Mouse (Mus musculus): Measurements from ENCODE around the gene Tnfaip8l1.
A peak's percentile ranks its signal among the peaks of the same experiment; 100 is the strongest.

The Tnfaip8l1 gene

DNA sequence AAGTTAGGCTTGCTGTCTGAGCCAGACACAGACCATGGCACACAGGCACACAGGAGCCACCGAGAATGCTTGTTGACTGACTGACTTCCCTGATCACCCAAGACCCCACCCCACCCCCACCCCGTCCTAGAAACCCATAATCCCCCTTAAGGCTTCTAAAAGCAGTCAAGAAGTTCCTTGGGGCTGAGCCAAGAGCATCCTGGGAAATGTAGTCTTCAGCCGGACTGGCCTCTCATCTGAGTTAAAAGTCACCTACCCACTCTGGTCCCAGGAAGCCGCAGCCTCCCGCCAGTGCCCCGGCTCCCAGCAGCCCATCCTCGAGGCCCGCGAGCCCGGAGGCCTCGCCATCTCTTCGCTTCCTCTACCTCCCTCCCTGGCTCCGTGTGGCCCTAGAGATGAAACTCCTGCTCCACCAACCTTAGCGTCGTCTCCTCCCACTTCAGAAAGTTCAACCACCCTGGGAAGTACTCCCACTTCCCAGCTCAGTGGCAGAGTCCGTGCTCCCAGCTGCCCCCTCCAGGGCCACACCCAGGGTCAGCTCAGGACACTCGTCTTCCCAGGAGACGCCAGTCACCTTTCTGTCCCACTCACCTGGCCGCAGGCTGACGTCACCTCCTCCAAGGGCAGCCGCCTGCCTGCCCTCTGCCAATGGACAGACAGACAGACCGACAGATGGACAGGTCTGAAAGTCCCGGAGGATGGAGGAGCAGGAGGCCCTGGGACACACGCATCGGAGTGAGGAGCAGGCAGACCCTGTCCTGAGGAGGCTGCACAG is 24.3 kb upstream of the Tnfaip8l1 start:
- DNase-seq (ENCODE audit: low spot score in 2 of 2): no peak

DNA sequence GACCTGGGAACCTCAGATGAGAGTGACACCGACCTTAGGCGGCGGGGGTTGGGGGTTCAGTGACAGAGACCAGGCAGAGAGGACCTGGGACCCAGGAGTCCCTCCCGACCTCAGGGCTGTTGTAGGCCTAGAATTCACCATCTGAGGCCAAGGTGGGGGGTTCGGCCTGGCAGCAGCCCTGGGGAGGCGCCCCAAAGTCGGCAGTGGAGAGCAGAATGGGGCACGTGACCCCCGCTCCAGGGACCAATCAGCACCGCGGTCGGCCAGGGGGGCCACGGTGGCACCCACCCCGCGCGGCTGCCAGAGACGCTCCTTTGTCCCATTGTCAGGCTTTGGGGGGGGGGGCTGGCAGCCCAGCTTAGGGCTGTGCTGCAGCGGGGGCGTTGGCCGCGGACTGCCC is 22.9 kb upstream of the Tnfaip8l1 start:
- DNase-seq (ENCODE audit: low spot score in 2 of 2): no peak

DNA sequence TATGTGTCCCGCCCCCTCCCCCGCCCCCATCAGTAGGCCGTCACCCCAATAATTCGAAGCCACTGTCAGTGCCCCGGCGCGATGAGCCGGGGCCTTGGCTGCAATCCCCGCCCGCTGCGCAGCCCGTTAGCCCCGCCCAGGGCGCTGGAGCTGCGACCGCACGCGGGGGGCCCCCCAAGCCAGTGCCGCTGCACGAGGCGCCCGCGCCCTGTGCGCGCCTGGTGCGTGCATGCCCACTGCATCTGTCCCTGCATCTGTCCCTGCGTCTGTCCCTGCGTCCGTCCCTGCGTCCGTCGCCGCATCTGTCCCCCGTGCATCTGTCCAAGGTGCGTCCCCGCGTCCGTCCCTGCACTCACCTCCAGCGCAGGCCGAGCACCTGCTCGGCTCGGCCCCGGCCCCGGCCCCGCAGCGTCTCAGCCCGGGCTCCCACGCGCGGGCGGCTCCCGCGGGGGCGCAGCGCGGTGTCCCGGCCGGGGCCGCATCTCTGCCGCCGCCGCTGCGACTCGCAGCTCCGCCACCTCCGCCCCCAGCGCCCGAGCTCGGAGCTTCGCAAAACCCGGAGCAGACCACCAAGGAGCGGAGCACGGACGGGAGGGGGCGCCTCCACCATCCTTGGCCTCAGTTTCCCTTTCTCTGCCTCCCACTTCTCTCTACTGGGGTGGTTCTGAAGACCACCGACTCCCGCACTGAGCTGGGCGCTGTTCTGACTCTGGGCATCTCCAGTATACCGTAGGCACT is 22.2 kb upstream of the Tnfaip8l1 start, which contains the start of gene Sema6b:
Sema6b (minus strand) TSS at position 486 of the 738 bp plus-strand sequence.
- DNase-seq (ENCODE audit: low spot score in 2 of 2): peak; percentile 83 to 85

DNA sequence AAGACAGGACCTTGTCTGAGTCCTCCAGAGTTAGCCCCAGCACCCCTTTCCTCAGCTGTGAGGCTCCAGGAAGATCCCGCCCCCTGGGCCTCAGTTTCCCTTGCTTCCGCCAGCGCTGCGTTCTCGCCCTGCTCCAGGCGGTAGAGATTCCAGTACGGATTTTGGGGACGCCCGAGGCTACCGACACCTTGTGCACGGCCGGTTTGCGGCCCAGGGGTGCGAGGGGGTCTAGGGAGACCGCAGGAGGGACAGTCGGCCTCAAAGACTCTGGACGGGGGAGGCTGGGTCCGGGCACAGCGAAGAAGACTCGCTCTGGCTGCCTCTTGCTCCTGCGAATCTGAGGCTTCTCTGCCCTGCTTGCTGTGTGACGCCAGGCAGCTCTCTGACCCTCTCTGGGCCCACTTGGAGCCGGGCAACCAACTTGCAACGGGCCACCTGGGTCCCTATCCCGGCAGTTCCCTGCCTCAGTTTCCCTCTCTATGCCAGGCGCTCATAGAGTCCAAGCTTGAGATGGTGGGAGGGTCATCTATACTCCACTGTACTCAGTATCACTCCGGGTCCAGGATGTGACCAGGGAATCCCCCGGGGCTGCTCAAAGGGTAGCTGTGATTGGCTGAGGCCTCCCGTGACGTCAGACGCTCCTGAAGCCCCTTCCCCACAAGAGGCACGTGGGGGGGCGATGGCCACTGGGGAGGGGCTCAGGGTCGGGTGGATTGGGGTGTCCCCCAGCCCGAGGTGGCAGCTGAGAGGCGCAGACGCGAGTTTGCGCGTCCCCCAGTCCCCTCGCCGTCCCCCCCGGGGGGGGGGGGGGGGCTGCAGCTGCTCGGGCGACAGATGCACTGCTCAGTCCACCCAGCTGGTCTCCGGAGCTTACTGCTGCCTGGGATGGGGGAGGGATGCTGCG is 20.3 kb upstream of the Tnfaip8l1 start:
- DNase-seq (ENCODE audit: low spot score in 2 of 2): peak; percentile 74 to 76

DNA sequence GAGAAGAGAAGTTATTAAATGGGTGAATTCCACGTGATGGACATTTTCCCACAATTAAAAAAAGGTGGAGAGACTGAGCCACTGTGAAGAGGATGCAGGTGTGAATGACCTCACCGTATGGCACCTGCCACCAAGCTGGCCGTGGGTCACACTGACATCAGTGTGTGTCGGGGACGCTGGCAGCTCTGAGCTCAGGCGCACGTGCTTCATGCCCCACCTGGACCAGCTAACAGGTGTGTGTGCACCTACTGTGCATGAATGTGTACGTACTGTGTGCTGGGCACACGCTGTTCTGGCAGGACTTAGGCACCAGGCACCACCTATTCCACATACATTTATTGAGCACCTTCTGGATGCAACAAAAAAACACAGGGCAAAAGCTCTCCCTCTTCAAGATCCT is 17.7 kb upstream of the Tnfaip8l1 start:
- no peak for DNase-seq (ENCODE audit: low spot score in 2 of 2)

DNA sequence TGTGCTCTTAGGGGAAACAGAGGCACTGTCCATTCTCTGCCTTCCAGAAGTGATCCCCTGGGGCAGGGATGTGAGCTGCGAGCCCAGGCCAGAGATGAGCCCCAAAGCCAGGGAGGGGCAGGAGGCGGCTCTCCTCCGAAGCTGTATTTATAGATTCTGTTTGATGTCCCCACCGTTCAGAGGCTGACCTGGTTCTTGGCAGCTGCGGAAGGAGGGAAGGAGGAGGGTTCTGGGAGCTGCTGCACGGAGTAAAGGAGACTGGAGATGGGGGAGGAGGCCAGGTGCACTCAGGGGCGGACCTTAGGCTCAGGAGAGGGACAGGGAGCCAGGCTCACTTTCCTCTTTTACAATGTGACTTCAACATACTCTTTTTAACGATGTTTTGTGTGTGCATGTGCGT is 16.1 kb upstream of the Tnfaip8l1 start:
- DNase-seq (ENCODE audit: low spot score in 2 of 2): no peak

DNA sequence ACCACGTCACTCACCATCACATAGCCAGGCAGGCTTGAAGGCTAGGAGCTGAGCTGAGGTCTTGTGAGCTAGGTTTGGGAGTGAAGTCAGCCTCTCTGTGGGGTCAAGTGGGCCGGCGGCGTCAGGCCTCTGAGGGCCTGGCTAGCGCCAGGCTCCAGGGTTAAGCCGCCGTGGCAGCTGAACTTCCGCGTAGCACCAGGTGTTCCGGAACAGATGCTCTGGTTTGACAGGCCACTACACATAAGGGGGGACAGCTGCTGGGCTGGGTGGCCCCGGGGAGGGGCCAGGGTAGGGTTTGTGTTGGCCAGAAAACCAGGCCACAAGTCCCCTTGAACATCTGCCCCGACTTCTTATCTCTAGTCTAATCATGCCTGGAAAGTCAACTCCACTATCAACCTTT is 14.9 kb upstream of the Tnfaip8l1 start:
- DNase-seq (ENCODE audit: low spot score in 2 of 2): no peak

DNA sequence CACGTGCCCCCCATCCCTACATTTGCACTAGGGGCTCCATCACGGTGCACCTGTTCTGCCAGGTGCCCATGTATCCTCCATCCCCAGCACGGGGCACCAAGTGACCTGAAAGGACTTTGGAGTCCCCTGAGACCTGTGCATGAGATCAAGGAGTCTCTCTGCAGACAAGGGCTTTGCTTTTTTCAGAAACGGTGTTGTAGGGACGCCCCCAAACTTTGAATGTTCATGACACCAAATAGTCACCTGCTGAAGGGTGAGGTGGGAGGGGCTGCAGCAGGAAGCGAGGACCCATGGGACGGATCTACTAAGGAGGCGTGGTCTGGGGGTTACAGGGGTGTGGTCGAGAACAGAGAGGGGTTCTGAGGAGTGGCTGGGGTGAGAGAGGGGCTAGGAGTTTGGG is 14.0 kb upstream of the Tnfaip8l1 start:
- no peak for DNase-seq (ENCODE audit: low spot score in 2 of 2)

DNA sequence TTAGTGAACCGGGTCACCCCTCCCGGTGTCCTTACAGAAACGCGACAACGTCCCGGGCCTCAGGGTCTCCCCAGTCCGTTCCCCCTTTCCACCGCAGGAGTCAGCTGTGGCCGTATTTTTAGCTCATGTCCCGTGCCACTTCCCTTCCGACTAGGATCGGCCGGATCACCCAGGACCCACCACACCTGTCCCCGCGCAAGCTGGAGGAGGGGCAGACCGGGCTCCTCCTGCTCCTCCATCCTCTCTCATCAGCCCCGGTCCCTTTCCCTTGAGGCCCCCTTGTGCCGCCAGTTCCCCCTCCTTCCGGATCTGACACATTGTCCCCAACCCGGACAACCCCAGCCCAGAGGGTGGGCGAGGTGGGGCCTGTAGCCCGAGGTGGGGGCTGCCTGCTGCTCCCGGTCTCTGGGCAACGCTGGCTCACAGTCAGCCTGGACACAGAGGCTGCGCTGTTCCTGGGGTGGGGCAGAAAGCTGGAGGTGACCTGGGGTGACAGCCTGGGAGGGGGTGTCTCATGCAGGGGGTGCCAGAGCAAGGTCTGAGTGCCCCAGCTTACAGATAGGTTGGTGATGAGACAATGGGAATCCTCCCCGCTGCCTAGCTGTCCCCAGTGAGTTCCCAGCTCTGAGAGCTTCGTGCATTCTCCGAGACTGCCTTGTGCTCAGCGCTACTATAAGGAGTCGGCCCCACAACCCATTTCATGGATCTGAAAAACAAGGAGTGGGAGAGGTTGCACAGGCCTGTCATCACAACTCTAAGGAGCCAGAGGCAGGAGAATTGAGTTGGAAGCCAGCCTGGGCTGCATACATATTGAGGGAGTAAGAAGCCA is 13.3 kb upstream of the Tnfaip8l1 start:
- no peak for DNase-seq (ENCODE audit: low spot score in 2 of 2)

DNA sequence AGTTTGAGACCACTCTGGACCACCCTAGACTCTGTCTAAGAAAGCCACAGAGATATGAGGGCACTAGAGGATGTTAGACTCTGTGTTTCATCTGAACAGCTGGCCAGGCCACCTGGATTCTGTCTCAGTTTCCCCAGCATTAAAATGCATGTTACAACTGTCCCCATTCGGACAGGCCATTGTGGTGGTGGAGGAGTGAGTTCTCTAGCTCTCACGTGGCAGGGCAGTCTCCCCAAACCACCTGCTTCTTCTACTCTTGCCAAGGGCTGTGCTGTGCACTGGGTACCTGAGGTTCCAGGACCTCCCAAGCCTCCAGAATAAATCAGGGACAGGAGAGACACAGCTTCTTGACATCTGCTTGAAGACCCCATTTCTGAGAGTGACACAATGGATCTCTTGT is 12.4 kb upstream of the Tnfaip8l1 start:
- DNase-seq (ENCODE audit: low spot score in 2 of 2): no peak

DNA sequence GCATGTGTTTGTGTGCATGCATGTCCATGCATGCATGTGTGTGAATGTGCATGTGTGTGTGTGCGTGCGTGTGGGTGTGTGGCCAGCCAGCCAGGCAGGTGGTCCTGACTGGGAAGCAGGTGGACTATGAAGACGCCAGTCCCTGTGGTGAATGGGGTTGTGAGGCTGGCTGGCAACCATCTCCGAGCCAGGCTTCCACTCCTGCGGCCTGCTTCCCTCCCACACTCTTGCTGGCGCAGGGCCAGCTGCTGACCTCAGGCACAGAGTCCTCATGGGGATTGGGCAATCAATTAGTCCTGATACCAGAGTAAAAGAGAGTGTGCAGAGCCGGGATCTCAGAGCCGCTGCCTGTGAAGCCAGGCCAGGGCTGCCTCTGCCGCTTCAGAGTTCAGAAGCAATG is 8.6 kb upstream of the Tnfaip8l1 start:
- no peak for DNase-seq (ENCODE audit: low spot score in 2 of 2)

DNA sequence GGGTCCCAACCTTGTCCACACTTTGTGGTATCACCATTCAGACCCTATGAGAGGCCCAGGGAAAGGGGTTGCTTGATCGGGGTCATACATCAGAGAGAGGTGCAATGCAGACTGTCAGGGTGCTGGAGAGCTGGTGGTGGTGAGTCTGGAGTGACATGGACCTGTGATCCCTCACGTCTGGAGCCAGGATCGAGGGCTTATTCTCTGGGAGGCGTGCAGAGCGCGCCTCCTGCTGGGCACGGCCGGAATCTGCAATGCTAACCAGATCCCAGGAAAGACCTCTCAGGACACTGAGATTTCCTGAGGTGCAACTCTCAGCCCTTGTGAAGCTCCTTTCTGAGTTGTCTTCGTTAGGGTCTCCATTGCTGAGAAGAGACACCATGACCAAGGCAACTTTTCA is 2.5 kb upstream of the Tnfaip8l1 start:
- DNase-seq (ENCODE audit: low spot score in 2 of 2): peak; percentile 53 to 63

DNA sequence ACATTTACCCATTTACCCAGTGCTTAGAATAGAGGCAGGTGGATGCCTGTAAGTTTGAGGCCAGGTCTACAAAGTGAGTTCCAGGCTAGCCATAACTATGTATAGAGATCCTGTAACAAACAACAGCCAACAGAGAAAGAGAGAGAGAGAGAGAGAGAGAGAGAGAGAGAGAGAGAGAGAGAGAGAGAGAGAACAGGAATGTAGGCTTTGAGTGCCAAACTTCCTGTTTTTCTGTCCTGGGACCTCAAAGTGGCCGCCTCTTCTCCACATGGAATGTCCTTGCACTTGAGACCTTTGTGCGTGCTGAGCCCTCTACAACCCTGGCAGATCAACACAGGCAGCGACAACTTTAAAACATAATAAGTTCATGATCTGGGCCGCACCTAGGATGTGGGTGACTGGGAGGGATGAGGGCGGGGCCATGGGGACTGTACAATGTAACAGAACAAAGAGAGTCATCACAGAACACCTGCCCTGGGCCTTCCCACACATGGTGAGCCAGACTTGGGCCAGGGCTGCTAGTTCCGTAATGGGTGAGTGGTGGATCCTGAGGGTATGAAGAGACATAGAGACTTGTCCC is 1.3 kb downstream of the Tnfaip8l1 start:
- DNase-seq (ENCODE audit: low spot score in 2 of 2): no peak

DNA sequence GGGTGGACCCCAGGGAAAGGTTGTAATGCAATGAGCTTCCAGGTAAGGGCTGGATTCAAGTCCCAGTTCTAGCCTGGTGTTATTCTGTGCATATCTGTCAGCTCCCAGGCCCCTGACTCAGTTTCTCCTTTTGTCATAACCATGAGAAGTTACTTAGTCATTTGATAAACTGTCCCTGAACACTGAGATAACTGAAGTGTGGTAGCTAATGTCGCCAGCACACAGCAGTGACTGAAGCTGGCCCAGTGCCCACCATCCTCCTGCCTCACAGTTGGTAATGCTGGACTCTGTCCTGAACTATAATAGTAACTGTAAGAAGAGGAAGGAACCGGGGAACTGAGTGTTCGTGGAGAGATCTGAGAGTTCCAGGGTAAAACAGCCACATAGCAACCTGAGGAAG is 2.2 kb downstream of the Tnfaip8l1 start:
- no peak for DNase-seq (ENCODE audit: low spot score in 2 of 2)

DNA sequence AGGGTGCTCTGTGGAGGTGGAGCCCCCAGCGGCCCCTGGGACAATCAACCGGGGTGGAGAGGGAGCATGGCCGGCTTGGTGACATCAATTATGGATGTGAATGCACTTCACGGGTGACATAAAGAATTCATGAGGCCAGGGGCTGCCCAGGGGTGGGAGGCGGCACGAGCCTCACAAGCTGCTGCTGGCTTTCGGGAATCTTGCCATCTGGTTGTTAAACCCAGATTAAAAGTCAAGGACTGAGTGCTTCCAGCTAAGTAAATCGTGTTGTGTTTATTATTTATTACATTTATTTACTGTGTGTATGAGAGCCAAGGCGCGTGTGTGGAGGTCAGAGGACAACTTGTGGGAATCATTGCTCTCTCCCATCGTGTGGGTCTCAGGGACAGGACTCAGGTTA is 3.4 kb downstream of the Tnfaip8l1 start:
- no peak for DNase-seq (ENCODE audit: low spot score in 2 of 2)

DNA sequence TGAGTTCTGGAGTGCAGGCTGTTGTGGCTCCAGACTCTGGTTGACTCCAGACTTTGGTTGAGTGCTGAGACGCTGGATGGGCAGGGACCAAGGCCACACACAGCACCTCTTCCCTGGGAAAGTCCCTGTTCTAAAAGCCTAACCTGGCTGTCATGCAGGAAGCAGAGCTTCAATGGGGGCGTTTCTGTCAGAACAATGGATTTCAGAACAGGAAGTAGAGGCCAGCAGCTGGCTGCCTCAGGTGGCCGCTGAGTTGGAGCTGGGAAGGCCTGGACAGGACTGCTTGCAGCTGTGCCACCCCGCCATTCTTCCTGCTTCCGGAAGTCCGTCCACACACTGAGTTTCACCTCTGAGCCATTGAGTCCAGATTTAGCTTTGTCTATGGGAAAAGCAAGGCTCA is 7.6 kb downstream of the Tnfaip8l1 start:
- no peak for DNase-seq (ENCODE audit: low spot score in 2 of 2)

DNA sequence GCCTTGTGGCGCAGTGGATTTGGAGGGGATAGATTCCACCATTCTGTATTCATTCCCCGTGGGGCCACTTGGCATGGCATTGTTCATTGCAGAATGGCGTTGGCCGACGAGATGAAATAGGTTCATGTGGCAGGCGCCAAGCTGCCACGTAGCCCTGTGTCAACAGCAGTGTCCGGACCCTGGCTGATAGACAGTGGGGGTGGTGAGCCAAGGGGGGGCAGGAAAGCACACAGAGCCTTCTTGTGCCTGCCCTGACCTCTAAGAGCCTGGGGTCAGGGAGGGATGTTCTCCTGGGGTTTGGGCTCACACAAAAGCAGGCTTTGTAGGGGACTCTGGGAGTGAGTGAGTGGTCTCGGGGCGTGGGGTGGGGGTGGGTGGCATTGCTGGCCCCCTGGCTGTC is 8.4 kb downstream of the Tnfaip8l1 start:
- DNase-seq (ENCODE audit: low spot score in 2 of 2): no peak

DNA sequence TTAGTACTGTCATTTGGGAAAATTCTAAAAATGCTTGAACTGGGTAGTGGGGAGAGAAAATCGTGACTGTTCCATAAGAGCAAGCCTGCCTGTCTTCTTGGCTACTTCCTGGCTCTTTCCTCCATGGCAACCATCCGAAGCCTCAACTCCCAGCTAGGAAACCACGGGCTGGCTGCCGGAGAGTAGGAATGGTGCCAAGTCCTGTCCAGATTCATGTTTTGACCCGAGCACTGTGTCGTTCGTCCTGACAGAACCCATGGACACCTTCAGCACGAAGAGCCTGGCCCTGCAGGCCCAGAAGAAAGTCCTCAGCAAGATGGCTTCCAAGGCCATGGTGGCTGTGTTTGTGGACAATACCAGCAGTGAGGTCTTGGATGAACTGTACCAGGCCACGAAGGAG is 9.2 kb downstream of the Tnfaip8l1 start:
- DNase-seq (ENCODE audit: low spot score in 2 of 2): no peak

DNA sequence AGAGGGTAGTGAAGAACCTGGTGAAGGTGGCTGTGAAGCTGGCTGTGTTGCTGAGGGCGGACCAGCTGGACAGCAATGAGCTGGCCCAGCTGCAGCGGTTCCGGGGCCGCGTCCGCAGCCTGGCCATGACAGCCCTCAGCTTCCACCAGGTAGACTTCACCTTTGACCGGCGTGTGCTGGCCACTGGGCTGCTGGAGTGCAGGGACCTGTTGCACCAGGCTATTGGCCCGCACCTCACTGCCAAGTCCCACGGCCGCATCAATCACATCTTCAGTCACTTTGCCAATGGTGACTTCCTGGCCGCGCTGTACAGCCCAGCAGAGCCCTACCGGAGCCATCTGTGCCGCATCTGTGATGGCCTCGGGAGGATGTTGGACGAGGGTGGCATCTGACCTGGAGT is 9.6 kb downstream of the Tnfaip8l1 start:
- DNase-seq (ENCODE audit: low spot score in 2 of 2): no peak

DNA sequence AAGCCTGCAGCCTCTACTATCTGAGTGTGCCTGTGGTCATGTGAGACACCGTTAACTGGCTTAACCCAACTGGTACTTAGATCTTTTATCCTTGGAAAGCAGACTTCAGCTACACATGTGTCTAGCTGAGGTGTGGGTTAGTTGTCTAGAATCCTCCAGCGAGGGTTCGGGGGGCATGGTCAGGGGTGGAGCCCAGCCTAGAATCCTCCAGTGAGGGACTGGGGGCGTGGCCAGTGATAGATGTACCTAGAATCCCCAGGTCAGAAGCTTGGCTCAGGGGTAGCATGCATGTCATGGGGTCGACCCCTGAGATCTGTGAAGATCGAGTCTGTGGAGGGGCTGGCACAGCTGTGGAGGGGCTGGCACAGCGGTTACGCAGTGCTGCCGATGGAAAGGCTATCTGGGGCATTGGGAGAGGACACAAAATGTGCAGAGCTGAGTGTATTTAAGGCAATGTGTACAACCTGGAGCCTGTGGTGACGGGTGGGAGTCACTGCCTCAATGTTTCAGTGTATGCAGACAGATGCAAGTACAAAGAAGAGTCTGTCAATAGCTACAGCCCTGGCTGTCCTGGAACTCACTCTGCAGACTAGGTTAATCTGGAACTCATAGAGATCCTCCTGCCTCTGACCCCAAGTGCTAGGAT is 11.2 kb downstream of the Tnfaip8l1 start:
- no peak for DNase-seq (ENCODE audit: low spot score in 2 of 2)

DNA sequence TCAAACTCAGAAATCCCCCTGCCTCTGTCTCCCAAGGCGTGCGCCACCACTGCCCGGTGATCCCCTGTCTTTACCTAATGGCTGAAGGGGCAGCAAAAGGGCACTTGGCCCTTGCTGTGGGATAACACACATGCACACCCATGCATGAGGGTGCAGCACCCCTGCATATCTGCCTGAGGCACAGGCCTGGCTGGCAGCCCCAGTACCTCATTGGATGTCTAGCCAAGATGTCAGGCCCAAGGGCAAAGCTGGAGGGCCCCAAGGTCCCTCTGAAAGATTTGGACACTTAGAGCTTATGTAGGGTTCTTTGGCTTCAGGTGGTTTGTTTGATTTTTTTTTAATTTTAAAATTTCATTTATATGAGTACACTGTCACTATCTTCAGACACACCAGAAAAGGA is 13.1 kb downstream of the Tnfaip8l1 start:
- DNase-seq (ENCODE audit: low spot score in 2 of 2): no peak
